Mouse (Mus musculus) E14TG2a.4 (cell line): ENCODE data around the gene Pcyt1a.

Experiments used
- H3K27me3 ChIP-seq: 2 replicates; pipeline ENCODE4 v1.6.1; 2014; ENCODE audit warnings: low read length, control low read depth; ENCODE audit not compliant: insufficient read depth
- H3K36me3 ChIP-seq: 2 replicates; pipeline ENCODE4 v1.6.1; 2014; ENCODE audit warnings: low read length, control low read depth; ENCODE audit not compliant: insufficient read depth
- H3K4me1 ChIP-seq: replicated peaks from 2 replicates; pipeline ENCODE4 v1.6.1; 2014; ENCODE audit warnings: low read depth, low read length, control low read depth
- H3K4me3 ChIP-seq: replicated peaks from 2 replicates; pipeline ENCODE4 v1.5.1; 2014; ENCODE audit warnings: mild to moderate bottlenecking, low read length
- H3K9me3 ChIP-seq: 2 replicates; pipeline ENCODE4 v1.6.1; 2014; ENCODE audit warnings: low read length, control low read depth
- CTCF ChIP-seq: conservative IDR thresholded peaks from 2 replicates; pipeline ENCODE4 v1.5.1; 2014; ENCODE audit warnings: low read length
- NANOG ChIP-seq: IDR thresholded peaks from 2 replicates; pipeline ENCODE4 v1.6.1; 2014; ENCODE audit warnings: borderline replicate concordance, low read length, mixed read lengths
- POU5F1 ChIP-seq: IDR thresholded peaks from 2 replicates; pipeline ENCODE4 v1.6.1; 2014; ENCODE audit warnings: low read length, borderline replicate concordance

Pcyt1a gene

GRCm38 (mm10) chr16:32419517-32420483 is 10.9 kb upstream of the Pcyt1a start, which contains the start of gene Tctex1d2:
Gene Tctex1d2, plus strand, starts transcription at chr16:32419702.
- Histone ChIP-seq H3K4me1 (peaks cover 18% of the 10 kb centered on the region), H3K36me3 (no peaks in the 10 kb centered on the region), H3K4me3 (peak within 1 kb of the TSS; percentile 89), H3K27me3 (no peaks in the 10 kb centered on the region), H3K9me3 (no peaks in the 10 kb centered on the region)
- TF ChIP-seq NANOG (no peak), CTCF (no peak), POU5F1 (no peak)

GRCm38 (mm10) chr16:32427506-32427905 is 3.2 kb upstream of the Pcyt1a start:
- peaks cover 24% of the 10 kb centered on the region for H3K4me1 ChIP-seq
- H3K36me3 ChIP-seq, result peaks cover 11% of the 10 kb centered on the region; the same call in 1 of the 2 replicates
- no peak overlapping the region for H3K4me3 ChIP-seq
- no peak for TF ChIP-seq POU5F1
- no peak for TF ChIP-seq NANOG
- TF ChIP-seq CTCF, result no peak
- H3K27me3 ChIP-seq, result peaks cover 5% of the 10 kb centered on the region; the same call in 1 of the 2 replicates
- no peaks in the 10 kb centered on the region for H3K9me3 ChIP-seq

GRCm38 (mm10) chr16:32431047-32431591 is 398 bp downstream of the Pcyt1a start:
- TF ChIP-seq POU5F1 (no peak), NANOG (no peak), CTCF (no peak)
- peaks cover 24% of the 10 kb centered on the region for H3K4me1 ChIP-seq
- peaks cover 5% of the 10 kb centered on the region; the same call in 1 of the 2 replicates for H3K27me3 ChIP-seq
- no peaks in the 10 kb centered on the region for H3K9me3 ChIP-seq
- peak overlapping the region; percentile 96 for H3K4me3 ChIP-seq
- peaks cover 10% of the 10 kb centered on the region; the same call in 1 of the 2 replicates for H3K36me3 ChIP-seq

GRCm38 (mm10) chr16:32431926-32432325 is 1.2 kb downstream of the Pcyt1a start:
- Histone ChIP-seq H3K36me3 (peaks cover 4% of the 10 kb centered on the region; the same call in 1 of the 2 replicates), H3K4me1 (peaks cover 24% of the 10 kb centered on the region), H3K27me3 (peaks cover 5% of the 10 kb centered on the region; the same call in 1 of the 2 replicates), H3K4me3 (peak overlapping the region; percentile 96; the same call in 1 of the 2 replicates), H3K9me3 (no peaks in the 10 kb centered on the region)
- no peak for TF ChIP-seq CTCF
- TF ChIP-seq POU5F1, result no peak
- no peak for TF ChIP-seq NANOG

- Histone ChIP-seq H3K4me1 (peaks cover 24% of the 10 kb centered on the region), H3K27me3 (peaks cover 5% of the 10 kb centered on the region; the same call in 1 of the 2 replicates)
- no peak for TF ChIP-seq NANOG
- no peak for TF ChIP-seq CTCF
- no peak for TF ChIP-seq POU5F1
Measured at GRCm38 (mm10) chr16:32433138-32433537, 2.4 kb downstream of the Pcyt1a start.

GRCm38 (mm10) chr16:32434066-32434465 is 3.3 kb downstream of the Pcyt1a start:
- Histone ChIP-seq H3K9me3 (no peaks in the 10 kb centered on the region), H3K36me3 (no peaks in the 10 kb centered on the region), H3K27me3 (peaks cover 5% of the 10 kb centered on the region; the same call in 1 of the 2 replicates), H3K4me1 (peaks cover 25% of the 10 kb centered on the region), H3K4me3 (no peak overlapping the region)
- no peak for TF ChIP-seq POU5F1
- no peak for TF ChIP-seq NANOG
- TF ChIP-seq CTCF, result no peak

More at GRCm38 (mm10) chr16:32433138-32433537, 2.4 kb downstream of the Pcyt1a start:
- no peaks in the 10 kb centered on the region for H3K36me3 ChIP-seq
- H3K9me3 ChIP-seq, result no peaks in the 10 kb centered on the region
- H3K4me3 ChIP-seq, result no peak overlapping the region

GRCm38 (mm10) chr16:32434691-32435090 is 4.0 kb downstream of the Pcyt1a start:
- no peak for TF ChIP-seq CTCF
- H3K4me1 ChIP-seq, result peaks cover 19% of the 10 kb centered on the region
- peaks cover 5% of the 10 kb centered on the region; the same call in 1 of the 2 replicates for H3K27me3 ChIP-seq
- no peak overlapping the region for H3K4me3 ChIP-seq
- H3K9me3 ChIP-seq, result no peaks in the 10 kb centered on the region
- H3K36me3 ChIP-seq, result no peaks in the 10 kb centered on the region

GRCm38 (mm10) chr16:32436657-32437056 is 5.9 kb downstream of the Pcyt1a start:
- Histone ChIP-seq H3K36me3 (peaks cover 4% of the 10 kb centered on the region; the same call in 1 of the 2 replicates), H3K4me3 (no peak overlapping the region), H3K9me3 (no peaks in the 10 kb centered on the region), H3K27me3 (peaks cover 3% of the 10 kb centered on the region; the same call in 1 of the 2 replicates), H3K4me1 (peaks cover 6% of the 10 kb centered on the region)
- TF ChIP-seq CTCF, result no peak
- TF ChIP-seq NANOG, result no peak
- no peak for TF ChIP-seq POU5F1
